Mouse (Mus musculus) small intestine, adult 2 months (tissue): ENCODE measurements around the gene Gm37240. TPM values are rescaled to one million over a fixed set of nuclear protein-coding genes. Genes with fewer than 3 reads are reported as not detected.

Source experiments
- H3K27ac ChIP-seq: fragments of 200-500 bp; 2 replicates; pipeline ENCODE4 v1.5.1; 2012; ENCODE audit warnings: low read depth, low read length, control low read depth, inconsistent platforms; ENCODE audit not compliant: insufficient read depth
- H3K27me3 ChIP-seq: fragments of 200-500 bp; 2 replicates; pipeline ENCODE4 v1.6.1; 2012; ENCODE audit warnings: mild to moderate bottlenecking, moderate library complexity, low read length, inconsistent platforms; ENCODE audit not compliant: control insufficient read depth, insufficient read depth
- H3K36me3 ChIP-seq: fragments of 200-500 bp; 2 replicates; pipeline ENCODE4 v1.6.1; 2012; ENCODE audit warnings: mild to moderate bottlenecking, low read length, control low read depth, inconsistent platforms; ENCODE audit not compliant: control insufficient read depth, insufficient read depth
- H3K4me1 ChIP-seq: fragments of 200-500 bp; 2 replicates; pipeline ENCODE4 v1.6.1; 2012; ENCODE audit warnings: low read length, inconsistent platforms, mixed read lengths; ENCODE audit not compliant: control insufficient read depth, insufficient read depth, insufficient read length
- H3K4me3 ChIP-seq: fragments of 200-500 bp; 2 replicates; pipeline ENCODE4 v1.5.1; 2012; ENCODE audit warnings: low read depth, mild to moderate bottlenecking, control low read depth, inconsistent platforms, low read length, moderate library complexity
- CTCF ChIP-seq: fragments of 200-500 bp; IDR thresholded peaks from 2 replicates; pipeline ENCODE4 v1.5.1; 2012; ENCODE audit warnings: low read depth, mild to moderate bottlenecking, control low read depth, inconsistent platforms, low read length, moderate library complexity, mixed read lengths; ENCODE audit not compliant: insufficient replicate concordance, insufficient read length; ENCODE audit errors: extremely low read depth
- POLR2A ChIP-seq: fragments of 200-500 bp; IDR thresholded peaks from 2 replicates; pipeline ENCODE4 v1.6.1; 2012; ENCODE audit warnings: low read depth, mild to moderate bottlenecking, control low read depth, inconsistent platforms, low read length, moderate library complexity
- WGBS: fragments of 180-500 bp; shearing (Covaris S2); methylation state at CpG from one replicate; pipeline ENCODE4 v1.1.7; 2018; 5-methylcytosine and 5-hydroxymethylcytosine counted together
- polyA plus RNA-seq: library from polyadenylated mRNA; depleted of rRNA; stranded (reverse); fragments of >200 nt; gene quantifications from 2 replicates; pipeline ENCODE4 v1.2.3, GENCODE M21; 2012

Gm37240 gene
- polyA plus RNA-seq, 1 experiment = 58.2 TPM

- no peak for TF ChIP-seq CTCF
- no peak for TF ChIP-seq POLR2A
- Histone ChIP-seq H3K4me1 (no peaks in the 10 kb centered on the region), H3K27ac (no peak overlapping the region), H3K4me3 (no peak overlapping the region), H3K36me3 (no peaks in the 10 kb centered on the region), H3K27me3 (no peaks in the 10 kb centered on the region)
- WGBS = 17% methylated on average over 4 of the region's 4 CpGs
Measured at GRCm38 (mm10) chr3:85417663-85418062, 469.7 kb downstream of the Gm37240 start.

GRCm38 (mm10) chr3:85398841-85399240 lies 488.5 kb downstream of the Gm37240 start:
- Histone ChIP-seq H3K27me3 (no peaks in the 10 kb centered on the region), H3K27ac (no peak overlapping the region)
- TF ChIP-seq POLR2A = no peak
- TF ChIP-seq CTCF = no peak

GRCm38 (mm10) chr3:85398483-85398835 lies 488.9 kb downstream of the Gm37240 start:
- no peaks in the 10 kb centered on the region for H3K4me1 ChIP-seq
- no peaks in the 10 kb centered on the region for H3K36me3 ChIP-seq
- H3K27ac ChIP-seq = no peak overlapping the region
- 82% methylated on average over 1 of the region's 1 CpGs for WGBS
- H3K27me3 ChIP-seq = no peaks in the 10 kb centered on the region
- no peak for TF ChIP-seq POLR2A
- no peak for TF ChIP-seq CTCF
- H3K4me3 ChIP-seq = no peak overlapping the region

More at GRCm38 (mm10) chr3:85398841-85399240, 488.5 kb downstream of the Gm37240 start:
- Histone ChIP-seq H3K4me3 (no peak overlapping the region), H3K36me3 (no peaks in the 10 kb centered on the region), H3K4me1 (no peaks in the 10 kb centered on the region)

- Histone ChIP-seq H3K27me3 (no peaks in the 10 kb centered on the region), H3K36me3 (no peaks in the 10 kb centered on the region), H3K4me3 (no peak overlapping the region), H3K27ac (no peak overlapping the region), H3K4me1 (no peaks in the 10 kb centered on the region)
- TF ChIP-seq POLR2A = no peak
- no peak for TF ChIP-seq CTCF
Measured at GRCm38 (mm10) chr3:85397816-85398482, 489.4 kb downstream of the Gm37240 start.

- H3K4me3 ChIP-seq = no peak overlapping the region
- no peaks in the 10 kb centered on the region for H3K27me3 ChIP-seq
- WGBS = 94% methylated on average over 3 of the region's 3 CpGs
- H3K4me1 ChIP-seq = no peaks in the 10 kb centered on the region
- H3K27ac ChIP-seq = no peak overlapping the region
- no peaks in the 10 kb centered on the region for H3K36me3 ChIP-seq
- TF ChIP-seq POLR2A (no peak), CTCF (no peak)
Measured at GRCm38 (mm10) chr3:85393395-85393794, 493.9 kb downstream of the Gm37240 start.

GRCm38 (mm10) chr3:85391756-85392155 lies 495.6 kb downstream of the Gm37240 start:
- Histone ChIP-seq H3K27me3 (no peaks in the 10 kb centered on the region), H3K4me3 (no peak overlapping the region), H3K4me1 (no peaks in the 10 kb centered on the region), H3K36me3 (no peaks in the 10 kb centered on the region), H3K27ac (no peak overlapping the region)
- TF ChIP-seq CTCF = no peak
- WGBS = 80% methylated on average over 6 of the region's 6 CpGs

- Histone ChIP-seq H3K4me3 (no peak overlapping the region), H3K4me1 (no peaks in the 10 kb centered on the region), H3K36me3 (no peaks in the 10 kb centered on the region), H3K27me3 (no peaks in the 10 kb centered on the region), H3K27ac (no peak overlapping the region)
- WGBS = 59% methylated on average over 2 of the region's 2 CpGs
- TF ChIP-seq CTCF (no peak), POLR2A (no peak)
Measured at GRCm38 (mm10) chr3:85391111-85391510, 496.2 kb downstream of the Gm37240 start.

GRCm38 (mm10) chr3:85385371-85385770 lies 501.9 kb downstream of the Gm37240 start:
- TF ChIP-seq POLR2A (no peak), CTCF (no peak)
- no peaks in the 10 kb centered on the region for H3K27me3 ChIP-seq
- no peak overlapping the region for H3K27ac ChIP-seq
- no peak overlapping the region for H3K4me3 ChIP-seq
- no peaks in the 10 kb centered on the region for H3K36me3 ChIP-seq
- H3K4me1 ChIP-seq = no peaks in the 10 kb centered on the region
